Mouse (Mus musculus) cerebellum, postnatal 25 days (tissue): ENCODE results near the gene Arid3b.

Experiments
- DNase-seq, 2 experiments: peaks; one replicate each; pipeline ENCODE4 v3.0.0; 2021; ENCODE audit warnings: mixed read lengths in 2 of 2

The Arid3b gene

GRCm38 (mm10) chr9:57744462-57745091 lies 92.0 kb downstream of the Arid3b start:
- DNase-seq, result peak; percentile 65 to 71
